In genomic region chr14:18303262-18303661, GRCm38 (mm10) we compare ENCODE assay signal across 9 mouse cellular contexts. TPM values are rescaled to one million over a fixed set of nuclear protein-coding genes. Genes with fewer than 3 reads are reported as not detected.
A peak's percentile ranks its signal among the peaks of the same experiment; 100 is the strongest.
DNase-seq lines count a peak whose midpoint lies in the region; ATAC-seq lines count a peak whose summit lies in the region.
"Had no signal": no experiment of that assay in that cellular context is flagged by ENCODE, and none has a peak within 500 bp of the region (broad histone marks: within the 10 kb centered on the region; RNA-seq: fewer than 3 reads in every experiment).

No protein-coding gene starts in this region.

- no peak overlapping the region for H3K9ac ChIP-seq in kidney, embryonic 16.5 days (replicated peaks; ENCODE audit: low read length)
- no peak overlapping the region for H3K9ac ChIP-seq in heart, embryonic 16.5 days (ENCODE audit: low read length)
- H3K9ac ChIP-seq in intestine, embryonic 15.5 days = no peak overlapping the region
- H3K9ac ChIP-seq: embryonic facial prominence, embryonic 12.5 days had no signal

- H3K4me2 ChIP-seq in kidney, embryonic 16.5 days (replicated peaks; ENCODE audit: low read depth, low read length) = no peak overlapping the region
- no peak overlapping the region; the same call in 1 of the 2 replicates for H3K4me2 ChIP-seq in heart, embryonic 16.5 days (ENCODE audit: low read depth, low read length)
- H3K4me2 ChIP-seq in intestine, embryonic 15.5 days (replicated peaks) = no peak overlapping the region
- H3K4me2 ChIP-seq: embryonic facial prominence, embryonic 12.5 days had no signal

- no peak for DNase-seq in kidney, adult 11 months
- peak; percentile 49 to 57 for DNase-seq in cerebellum, postnatal 14 days
- peak; percentile 74 to 77 for DNase-seq in left cerebral cortex, postnatal 36 days (ENCODE audit: low spot score in 2 of 2)
- no peak for DNase-seq in urinary bladder, postnatal 10 days (ENCODE audit: low spot score)
- DNase-seq in ovary, postnatal 36 days (ENCODE audit: low spot score) = no peak

- peaks cover 7% of the 10 kb centered on the region; the same call in 1 of the 2 replicates for H3K36me3 ChIP-seq in kidney, embryonic 16.5 days (ENCODE audit: insufficient read depth, low read length)
- H3K36me3 ChIP-seq in heart, embryonic 16.5 days (ENCODE audit: control insufficient read depth, insufficient read depth) = no peaks in the 10 kb centered on the region
- no peaks in the 10 kb centered on the region for H3K36me3 ChIP-seq in intestine, embryonic 15.5 days

- WGBS in kidney, embryonic 16.5 days = 81% methylated on average over 4 of the region's 4 CpGs
- WGBS in heart, embryonic 16.5 days = 47% methylated on average over 4 of the region's 4 CpGs
- WGBS in intestine, embryonic 15.5 days = 54% methylated on average over 4 of the region's 4 CpGs

- 0 out of 2 replicates have a peak, but pooled peaks cover 7% of the 10 kb centered on the region for H3K4me1 ChIP-seq in kidney, embryonic 16.5 days (ENCODE audit: insufficient read depth, low read length)
- H3K4me1 ChIP-seq in heart, embryonic 16.5 days (ENCODE audit: control insufficient read depth, insufficient read depth, low read length) = peaks cover 27% of the 10 kb centered on the region
- H3K4me1 ChIP-seq in intestine, embryonic 15.5 days (replicated peaks) = no peaks in the 10 kb centered on the region
- H3K4me1 ChIP-seq: embryonic facial prominence, embryonic 12.5 days had no signal

- intact Hi-C loops in left cerebral cortex, postnatal 36 days (cut with DNase I) = no loop called here

- no peak overlapping the region for H3K27ac ChIP-seq in kidney, embryonic 16.5 days (ENCODE audit: low read length)
- no peak overlapping the region; the same call in 1 of the 2 replicates for H3K27ac ChIP-seq in heart, embryonic 16.5 days (ENCODE audit: low read length)
- H3K27ac ChIP-seq in intestine, embryonic 15.5 days = no peak overlapping the region
- H3K27ac ChIP-seq: embryonic facial prominence, embryonic 12.5 days had no signal

- 0 out of 2 replicates have a peak, but pooled peaks have one; percentile 39 for ATAC-seq in kidney, embryonic 16.5 days (ENCODE audit: low FRiP score, low TSS enrichment)
- ATAC-seq in heart, embryonic 16.5 days (replicated peaks; ENCODE audit: extremely low read depth, insufficient read depth, low FRiP score) = peak; percentile 74
- no peak for ATAC-seq in intestine, embryonic 15.5 days

- H3K4me3 ChIP-seq in kidney, embryonic 16.5 days (ENCODE audit: low read length) = no peak overlapping the region
- H3K4me3 ChIP-seq in heart, embryonic 16.5 days (ENCODE audit: low read length) = no peak overlapping the region
- no peak overlapping the region for H3K4me3 ChIP-seq in intestine, embryonic 15.5 days (replicated peaks)
- H3K4me3 ChIP-seq: embryonic facial prominence, embryonic 12.5 days had no signal

- no peaks in the 10 kb centered on the region for H3K9me3 ChIP-seq in kidney, embryonic 16.5 days (ENCODE audit: low read length)
- H3K9me3 ChIP-seq in heart, embryonic 16.5 days (replicated peaks; ENCODE audit: control insufficient read depth, low read length) = no peaks in the 10 kb centered on the region
- H3K9me3 ChIP-seq in intestine, embryonic 15.5 days = no peaks in the 10 kb centered on the region
- H3K9me3 ChIP-seq: embryonic facial prominence, embryonic 12.5 days had no signal

- H3K27me3 ChIP-seq in kidney, embryonic 16.5 days (ENCODE audit: insufficient read depth, low read length) = no peaks in the 10 kb centered on the region
- H3K27me3 ChIP-seq in heart, embryonic 16.5 days (ENCODE audit: control insufficient read depth, insufficient read depth, low read length) = no peaks in the 10 kb centered on the region
- H3K27me3 ChIP-seq in intestine, embryonic 15.5 days (replicated peaks) = no peaks in the 10 kb centered on the region
- H3K27me3 ChIP-seq: embryonic facial prominence, embryonic 12.5 days had no signal

RNA-seq across cellular contexts. Expression of gene Ube2e1, which starts 28.4 kb away (rescaled TPM):
- 131 and 141 TPM in 2 replicates for polyA plus RNA-seq in kidney, embryonic 16.5 days (2015; fragmentation: Nextera tagmentation; extraction: Ambion mirVana)
- 59.4 and 70.2 TPM in 2 replicates for polyA plus RNA-seq in heart, embryonic 16.5 days (2015; fragmentation: Nextera tagmentation; extraction: Ambion mirVana)
- 100 to 1,000 TPM; 121 to 122 TPM for total RNA-seq in left cerebral cortex, postnatal 36 days (2021)
- polyA plus RNA-seq in intestine, embryonic 15.5 days (2015; fragmentation: Nextera tagmentation; extraction: Ambion mirVana) = 121 and 130 TPM in 2 replicates

RNA-seq across cellular contexts. Expression of gene Rpl15, which starts 32.1 kb away (rescaled TPM):
- polyA plus RNA-seq in kidney, embryonic 16.5 days (2015; fragmentation: Nextera tagmentation; extraction: Ambion mirVana) = 366 and 373 TPM in 2 replicates
- 203 and 235 TPM in 2 replicates for polyA plus RNA-seq in heart, embryonic 16.5 days (2015; fragmentation: Nextera tagmentation; extraction: Ambion mirVana)
- 100 to 1,000 TPM; 385 to 422 TPM for total RNA-seq in left cerebral cortex, postnatal 36 days (2021)
- 406 and 450 TPM in 2 replicates for polyA plus RNA-seq in intestine, embryonic 15.5 days (2015; fragmentation: Nextera tagmentation; extraction: Ambion mirVana)

RNA-seq across cellular contexts. Expression of gene Nkiras1, which starts 32.3 kb away (rescaled TPM):
- 13.3 and 18.4 TPM in 2 replicates for polyA plus RNA-seq in kidney, embryonic 16.5 days (2015; fragmentation: Nextera tagmentation; extraction: Ambion mirVana)
- 25.3 TPM in 2 replicates for polyA plus RNA-seq in heart, embryonic 16.5 days (2015; fragmentation: Nextera tagmentation; extraction: Ambion mirVana)
- total RNA-seq in left cerebral cortex, postnatal 36 days (2021) = 100 to 1,000 TPM in 1 of 2 experiments, 10 to 100 TPM in 1; 94.7 to 101 TPM
- 16.8 and 17.1 TPM in 2 replicates for polyA plus RNA-seq in intestine, embryonic 15.5 days (2015; fragmentation: Nextera tagmentation; extraction: Ambion mirVana)

Comparison
In these comparisons a context has a peak if more than half of its experiments do, and no peak if none do; other contexts are left out.
1. DNase-seq: peak in cerebellum, postnatal 14 days (2 of 2) and left cerebral cortex, postnatal 36 days (2 of 2); none in kidney, adult 11 months (single experiment), urinary bladder, postnatal 10 days (single experiment) and ovary, postnatal 36 days (single experiment).